Mouse (Mus musculus): Measurements from ENCODE around the gene Slc6a21.

- TF ChIP-seq GATA1 (IDR thresholded peaks at IDR 0.05; ENCODE audit: low read length): no peak
- no peak for TF ChIP-seq TAL1 (IDR thresholded peaks at IDR 0.05; ENCODE audit: low read length)
Measured at GRCm38 (mm10) chr7:45233580-45234332, 43.6 kb upstream of the Slc6a21 start.
